Mouse (Mus musculus) liver, embryonic 14.5 days (tissue): ENCODE measurements around the gene Ltbp1. TPM values are rescaled to one million over a fixed set of nuclear protein-coding genes. Genes with fewer than 3 reads are reported as not detected.

Experiments used
- ATAC-seq: fragments of 200-750 bp; cut with Nextera tagmentation; 2 replicates; pipeline ENCODE4 v1.8.0; 2017; ENCODE audit warnings: moderate number of reproducible peaks, mild to moderate bottlenecking, moderate library complexity; ENCODE audit not compliant: insufficient read depth
- DNase-seq, 3 experiments: peaks; one replicate each; pipeline ENCODE4 v3.0.0-alpha.2; 2012 to 2013; ENCODE audit warnings: low read depth in 3 of 3, low spot score in 3 of 3
- H3K27ac ChIP-seq: fragments of 300-500 bp; sonication (generic); 2 replicates; pipeline ENCODE4 v1.5.1; 2014; ENCODE audit warnings: moderate library complexity, mild to moderate bottlenecking, control low read depth, inconsistent platforms
- H3K27me3 ChIP-seq: fragments of 300-500 bp; sonication (generic); 2 replicates; pipeline ENCODE4 v1.6.1; 2014; ENCODE audit warnings: mild to moderate bottlenecking, low read length, moderate library complexity; ENCODE audit not compliant: control insufficient read depth, insufficient read depth
- H3K36me3 ChIP-seq: fragments of 300-500 bp; sonication (generic); replicated peaks from 2 replicates; pipeline ENCODE4 v1.6.1; 2014; ENCODE audit warnings: low read depth; ENCODE audit not compliant: control insufficient read depth, insufficient read depth
- H3K4me1 ChIP-seq, 2 experiments: fragments of 200-500 bp in 1 of 2; fragments of 300-500 bp in 1 of 2; sonication (generic) in 1 of 2; replicated peaks; 2 replicates each; pipeline ENCODE4 v1.6.1; 2012 to 2014; ENCODE audit warnings: antibody characterized with exemption in 1 of 2, inconsistent platforms in 1 of 2, low read length in 1 of 2; ENCODE audit not compliant: control insufficient read depth in 2 of 2, insufficient read depth in 2 of 2
- H3K4me2 ChIP-seq: fragments of 300-500 bp; sonication (generic); 2 replicates; pipeline ENCODE4 v1.6.1; 2014; ENCODE audit warnings: low read depth, mild to moderate bottlenecking, control low read depth, moderate library complexity
- H3K4me3 ChIP-seq, 2 experiments: fragments of 200-500 bp in 1 of 2; fragments of 300-500 bp in 1 of 2; sonication (generic) in 1 of 2; 2 replicates each; pipeline ENCODE4 v1.5.1; 2012 to 2014; ENCODE audit warnings: low read depth in 2 of 2, low read length in 2 of 2, mild to moderate bottlenecking in 2 of 2, control low read depth in 1 of 2, inconsistent platforms in 1 of 2, moderate library complexity in 1 of 2; ENCODE audit not compliant: insufficient read depth in 1 of 2
- H3K9ac ChIP-seq: fragments of 300-500 bp; sonication (generic); replicated peaks from 2 replicates; pipeline ENCODE4 v1.6.1; 2014; ENCODE audit warnings: mild to moderate bottlenecking, control low read depth, moderate library complexity
- H3K9me3 ChIP-seq: fragments of 300-500 bp; sonication (generic); 2 replicates; pipeline ENCODE4 v1.6.1; 2016; ENCODE audit warnings: low read length, mixed read lengths; ENCODE audit not compliant: control insufficient read depth
- CTCF ChIP-seq: IDR thresholded peaks from 2 replicates; pipeline ENCODE4 v1.5.1; 2016; ENCODE audit warnings: antibody characterized with exemption, low read depth, control low read depth
- EP300 ChIP-seq: IDR thresholded peaks from 2 replicates; pipeline ENCODE4 v1.6.1; 2016; ENCODE audit warnings: antibody characterized with exemption, low read depth
- WGBS: fragments of 180-500 bp; shearing (Covaris S2); extraction: QIAGEN DNeasy Blood & Tissue Kit; methylation state at CpG from one replicate; pipeline ENCODE4 v1.1.7; 2014; ENCODE audit not compliant: insufficient replicate concordance; 5-methylcytosine and 5-hydroxymethylcytosine counted together
- polyA plus RNA-seq, 2 experiments: library from polyadenylated mRNA; depleted of rRNA in 1 of 2; stranded (reverse) in 1 of 2; unstranded in 1 of 2; fragments of >200 nt; fragmentation: Nextera tagmentation in 1 of 2; extraction: Ambion mirVana in 1 of 2; gene quantifications; 2 replicates each; pipeline versions ENCODE4 v1.2.1 to v1.2.3; 2012 to 2014

Gene Ltbp1
- polyA plus RNA-seq, 2 experiments, result 1.9 to 2.2 TPM

GRCm38 (mm10) chr17:75004820-75005219 is 548 bp upstream of the Ltbp1 start:
- Histone ChIP-seq H3K36me3 (no peaks in the 10 kb centered on the region), H3K27ac (no peak overlapping the region), H3K4me3 (peak overlapping the region; percentile 51 to 55), H3K9ac (no peak overlapping the region), H3K4me2 (peak overlapping the region; percentile 76), H3K4me1 (peaks cover 0 to 7% of the 10 kb centered on the region in 2 experiments; a peak in 3 of 4 replicates), H3K27me3 (peaks cover 5% of the 10 kb centered on the region), H3K9me3 (no peaks in the 10 kb centered on the region)
- WGBS, result under 1% methylated on average over 11 of the region's 11 CpGs
- ATAC-seq (peak; percentile 62; the same call in 1 of the 2 replicates), DNase-seq (peak; percentile 22 to 31 (median 29))
- TF ChIP-seq EP300, result no peak
- peak; percentile 80 for TF ChIP-seq CTCF

GRCm38 (mm10) chr17:75005685-75006680 is 615 bp downstream of the Ltbp1 start:
- Histone ChIP-seq H3K9me3 (no peaks in the 10 kb centered on the region), H3K4me2 (peak overlapping the region; percentile 76), H3K4me1 (peaks cover 0 to 3% of the 10 kb centered on the region in 2 experiments; a peak in 1 of 4 replicates), H3K36me3 (no peaks in the 10 kb centered on the region), H3K4me3 (peak overlapping the region; percentile 51 to 55), H3K27ac (no peak overlapping the region), H3K27me3 (peaks cover 5% of the 10 kb centered on the region), H3K9ac (peak overlapping the region; percentile 14; the same call in 1 of the 2 replicates)
- peak; percentile 58 for ATAC-seq
- no peak for DNase-seq
- WGBS, result under 1% methylated on average over 77 of the region's 94 CpGs
- no peak for TF ChIP-seq CTCF
- no peak for TF ChIP-seq EP300

GRCm38 (mm10) chr17:75010955-75011354 is 5.6 kb downstream of the Ltbp1 start:
- no peak; the same call in 1 of the 2 replicates for ATAC-seq
- Histone ChIP-seq H3K4me2 (no peak overlapping the region), H3K27ac (no peak overlapping the region), H3K36me3 (no peaks in the 10 kb centered on the region), H3K4me3 (no peak overlapping the region), H3K4me1 (no peaks in the 10 kb centered on the region), H3K9me3 (no peaks in the 10 kb centered on the region), H3K27me3 (peaks cover 5% of the 10 kb centered on the region), H3K9ac (no peak overlapping the region)
- DNase-seq, result no peak
- no peak for TF ChIP-seq EP300
- TF ChIP-seq CTCF, result no peak
- WGBS, result 20% methylated on average over 6 of the region's 6 CpGs

GRCm38 (mm10) chr17:75013211-75013610 is 7.8 kb downstream of the Ltbp1 start:
- DNase-seq (no peak), ATAC-seq (no peak)
- Histone ChIP-seq H3K27ac (no peak overlapping the region), H3K27me3 (no peaks in the 10 kb centered on the region), H3K4me3 (no peak overlapping the region), H3K36me3 (no peaks in the 10 kb centered on the region), H3K4me1 (no peaks in the 10 kb centered on the region), H3K9me3 (no peaks in the 10 kb centered on the region), H3K4me2 (no peak overlapping the region), H3K9ac (no peak overlapping the region)
- 62% methylated on average over 4 of the region's 4 CpGs for WGBS
- TF ChIP-seq CTCF (no peak), EP300 (no peak)

GRCm38 (mm10) chr17:75013868-75014267 is 8.5 kb downstream of the Ltbp1 start:
- H3K9ac ChIP-seq, result no peak overlapping the region
- TF ChIP-seq EP300 (no peak), CTCF (no peak)
- DNase-seq (no peak), ATAC-seq (no peak)
- no peak overlapping the region for H3K27ac ChIP-seq
- no peaks in the 10 kb centered on the region for H3K4me1 ChIP-seq
- H3K4me2 ChIP-seq, result no peak overlapping the region
- no peak overlapping the region for H3K4me3 ChIP-seq
- no peaks in the 10 kb centered on the region for H3K36me3 ChIP-seq
- H3K27me3 ChIP-seq, result no peaks in the 10 kb centered on the region
- no peaks in the 10 kb centered on the region for H3K9me3 ChIP-seq
- 76% methylated on average over 10 of the region's 10 CpGs for WGBS
